Mouse (Mus musculus) urinary bladder, postnatal 36 days (tissue): ENCODE results near the gene Rbbp5.

Source experiments
- DNase-seq, 2 experiments: peaks; one replicate each; pipeline ENCODE4 v3.0.0; 2022; ENCODE audit warnings: low spot score in 2 of 2, mixed read lengths in 1 of 2

The Rbbp5 gene

GRCm38 (mm10) chr1:132541171-132541823 is 64.1 kb downstream of the Rbbp5 start:
- DNase-seq: no peak

GRCm38 (mm10) chr1:132541824-132542599 is 64.8 kb downstream of the Rbbp5 start:
- no peak for DNase-seq

GRCm38 (mm10) chr1:132542762-132543306 is 65.7 kb downstream of the Rbbp5 start, which contains the start of gene Cntn2:
Cntn2 (minus strand) TSS chr1:132543256.
- no peak for DNase-seq

GRCm38 (mm10) chr1:132543789-132544188 is 66.6 kb downstream of the Rbbp5 start:
- no peak for DNase-seq
